Mouse (Mus musculus) lung, postnatal 0 days (tissue): Measurements from ENCODE around the gene Cdipt.

Source experiments
- CTCF ChIP-seq: IDR thresholded peaks from 2 replicates; pipeline ENCODE4 v1.5.1; 2016; ENCODE audit warnings: antibody characterized with exemption, mild to moderate bottlenecking
- EP300 ChIP-seq: IDR thresholded peaks from 2 replicates; pipeline ENCODE4 v1.6.1; 2016; ENCODE audit warnings: antibody characterized with exemption, mild to moderate bottlenecking, control low read depth

DNA sequence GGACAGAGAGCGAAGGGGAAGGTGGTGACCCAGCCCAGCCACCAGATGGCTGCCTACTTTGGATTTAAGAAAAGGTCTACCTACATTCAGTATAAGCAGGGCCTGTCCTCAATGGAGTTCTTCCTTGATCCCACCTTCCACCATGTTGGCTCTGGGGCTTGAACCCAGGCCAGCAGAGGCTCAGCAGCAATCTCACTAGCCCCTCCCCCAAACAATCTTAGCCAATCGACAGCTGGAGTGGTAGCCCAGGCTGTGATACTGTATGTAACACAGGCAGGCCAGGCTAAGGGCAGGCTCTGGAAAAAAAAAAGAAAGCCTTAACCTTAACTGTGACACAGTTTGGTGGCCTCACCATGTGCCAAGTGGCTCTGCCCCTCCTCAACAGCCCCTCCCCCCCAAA is 36.0 kb downstream of the Cdipt start:
- TF ChIP-seq CTCF: no peak
- TF ChIP-seq EP300: no peak
